19 mouse cellular contexts compared by ENCODE assay signal in the genomic region with DNA sequence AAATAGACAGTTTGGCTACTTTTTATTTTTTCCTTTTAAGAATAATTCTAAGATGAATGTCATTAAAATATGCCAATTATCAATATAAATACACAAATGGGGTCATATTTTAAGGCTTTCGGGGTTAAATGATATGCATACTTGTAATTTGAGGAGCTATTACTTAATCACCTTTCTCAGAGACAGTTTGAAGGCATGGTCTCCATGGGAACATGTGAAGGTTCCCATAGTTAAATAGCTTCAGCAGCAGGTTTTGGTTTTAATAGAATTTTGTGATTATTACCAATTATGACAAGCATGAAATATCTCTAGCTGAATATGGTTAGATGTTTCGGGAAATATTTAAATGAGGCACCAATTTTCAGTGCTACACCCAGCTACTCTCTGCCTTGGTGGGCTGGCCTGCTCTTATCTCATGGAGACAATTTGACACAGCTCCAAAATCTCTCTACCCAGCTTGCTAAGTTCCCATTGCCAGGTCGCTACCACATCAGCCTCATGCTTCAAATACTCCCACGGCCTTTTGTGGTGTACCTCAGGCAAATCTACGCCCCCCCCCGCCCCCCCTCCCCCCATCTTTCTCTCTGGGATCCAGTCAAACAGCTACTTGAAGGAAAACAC.
DNase-seq lines count a peak whose midpoint lies in the region; ATAC-seq and TF ChIP-seq lines count a peak whose summit lies in the region.
"Had no signal": no experiment of that assay in that cellular context is flagged by ENCODE, and none has a peak within 500 bp of the region (broad histone marks: within the 10 kb centered on the region; RNA-seq: fewer than 3 reads in every experiment).

No protein-coding gene starts in this region.

- no peak for DNase-seq in hindbrain, postnatal 0 days (ENCODE audit: low spot score)
- no peak for DNase-seq in midbrain, embryonic 11.5 days (ENCODE audit: low spot score, missing footprints)
- no peak for DNase-seq in urinary bladder, postnatal 36 days (ENCODE audit: low spot score in 2 of 2)
- DNase-seq: cerebellum, adult 9-11 months; gastrocnemius, postnatal 10 days; heart, postnatal 36 days; kidney, adult 9 months; kidney, postnatal 25 days; lung, adult 18-20 months; lung, postnatal 36 days; right cerebral cortex, adult 18-20 months; thymus, postnatal 14 days had no signal

- no peak overlapping the region for H3K4me3 ChIP-seq in forebrain, embryonic 13.5 days
- no peak overlapping the region for H3K4me3 ChIP-seq in forebrain, embryonic 16.5 days (replicated peaks; ENCODE audit: low read length)
- no peak overlapping the region for H3K4me3 ChIP-seq in hindbrain, embryonic 16.5 days (ENCODE audit: low read length)
- no peak overlapping the region for H3K4me3 ChIP-seq in hindbrain, postnatal 0 days (ENCODE audit: low read length)
- no peak overlapping the region for H3K4me3 ChIP-seq in midbrain, embryonic 16.5 days (ENCODE audit: low read depth, low read length)
- H3K4me3 ChIP-seq in midbrain, embryonic 11.5 days (ENCODE audit: low read depth, low read length), result no peak overlapping the region
- H3K4me3 ChIP-seq: intestine, embryonic 15.5 days had no signal

- no peaks in the 10 kb centered on the region for H3K9me3 ChIP-seq in forebrain, embryonic 13.5 days (replicated peaks)
- H3K9me3 ChIP-seq in forebrain, embryonic 16.5 days (ENCODE audit: control insufficient read depth, low read length), result no peaks in the 10 kb centered on the region
- H3K9me3 ChIP-seq in hindbrain, embryonic 16.5 days (ENCODE audit: control insufficient read depth, low read length), result no peaks in the 10 kb centered on the region
- no peaks in the 10 kb centered on the region for H3K9me3 ChIP-seq in hindbrain, postnatal 0 days (ENCODE audit: low read length)
- H3K9me3 ChIP-seq in midbrain, embryonic 16.5 days (replicated peaks; ENCODE audit: control insufficient read depth, low read length, poor library complexity, severe bottlenecking), result no peaks in the 10 kb centered on the region
- H3K9me3 ChIP-seq in midbrain, embryonic 11.5 days (ENCODE audit: control insufficient read depth, low read length), result no peaks in the 10 kb centered on the region
- H3K9me3 ChIP-seq: G1E; intestine, embryonic 15.5 days had no signal

- H3K4me1 ChIP-seq in forebrain, embryonic 13.5 days, result no peaks in the 10 kb centered on the region
- no peaks in the 10 kb centered on the region for H3K4me1 ChIP-seq in forebrain, embryonic 16.5 days (replicated peaks; ENCODE audit: control insufficient read depth, insufficient read depth, low read length)
- H3K4me1 ChIP-seq in hindbrain, embryonic 16.5 days (ENCODE audit: control insufficient read depth, insufficient read depth, low read depth, low read length), result no peaks in the 10 kb centered on the region
- H3K4me1 ChIP-seq in hindbrain, postnatal 0 days (ENCODE audit: insufficient read depth, low read length), result no peaks in the 10 kb centered on the region
- H3K4me1 ChIP-seq in midbrain, embryonic 16.5 days (ENCODE audit: control insufficient read depth, insufficient read depth, low read length), result no peaks in the 10 kb centered on the region
- H3K4me1 ChIP-seq in midbrain, embryonic 11.5 days (ENCODE audit: control insufficient read depth, insufficient read depth, low read length), result no peaks in the 10 kb centered on the region
- H3K4me1 ChIP-seq: intestine, embryonic 15.5 days had no signal

- no peaks in the 10 kb centered on the region for H3K36me3 ChIP-seq in forebrain, embryonic 13.5 days (ENCODE audit: poor library complexity, severe bottlenecking)
- H3K36me3 ChIP-seq in forebrain, embryonic 16.5 days (ENCODE audit: control insufficient read depth, insufficient read depth), result no peaks in the 10 kb centered on the region
- no peaks in the 10 kb centered on the region for H3K36me3 ChIP-seq in hindbrain, embryonic 16.5 days (ENCODE audit: control insufficient read depth, insufficient read depth, low read length)
- H3K36me3 ChIP-seq in hindbrain, postnatal 0 days (ENCODE audit: insufficient read depth, low read length), result no peaks in the 10 kb centered on the region
- H3K36me3 ChIP-seq in midbrain, embryonic 16.5 days (ENCODE audit: control insufficient read depth, insufficient read depth, low read length), result no peaks in the 10 kb centered on the region
- no peaks in the 10 kb centered on the region for H3K36me3 ChIP-seq in midbrain, embryonic 11.5 days (ENCODE audit: control insufficient read depth, insufficient read depth, low read length)
- H3K36me3 ChIP-seq: G1E; intestine, embryonic 15.5 days had no signal

- ATAC-seq in forebrain, embryonic 13.5 days, result peak; percentile 45; the same call in 1 of the 2 replicates
- no peak for ATAC-seq in forebrain, embryonic 16.5 days
- no peak for ATAC-seq in hindbrain, embryonic 16.5 days
- no peak for ATAC-seq in hindbrain, postnatal 0 days
- ATAC-seq in midbrain, embryonic 16.5 days, result peak; percentile 64; the same call in 1 of the 2 replicates
- ATAC-seq in midbrain, embryonic 11.5 days (ENCODE audit: low FRiP score), result no peak
- ATAC-seq: intestine, embryonic 15.5 days had no signal

- H3K9ac ChIP-seq in forebrain, embryonic 13.5 days, result no peak overlapping the region
- no peak overlapping the region for H3K9ac ChIP-seq in forebrain, embryonic 16.5 days (replicated peaks; ENCODE audit: low read depth, low read length)
- H3K9ac ChIP-seq in hindbrain, embryonic 16.5 days (ENCODE audit: low read depth, low read length), result no peak overlapping the region
- H3K9ac ChIP-seq in hindbrain, postnatal 0 days (replicated peaks; ENCODE audit: low read length), result no peak overlapping the region
- H3K9ac ChIP-seq in midbrain, embryonic 16.5 days (ENCODE audit: low read depth, low read length), result no peak overlapping the region
- no peak overlapping the region for H3K9ac ChIP-seq in midbrain, embryonic 11.5 days (ENCODE audit: low read length)
- H3K9ac ChIP-seq: intestine, embryonic 15.5 days had no signal

- no peak overlapping the region for H3K27ac ChIP-seq in forebrain, embryonic 13.5 days
- no peak overlapping the region for H3K27ac ChIP-seq in forebrain, embryonic 16.5 days (ENCODE audit: low read length)
- no peak overlapping the region for H3K27ac ChIP-seq in hindbrain, embryonic 16.5 days (ENCODE audit: low read depth, low read length)
- H3K27ac ChIP-seq in hindbrain, postnatal 0 days, result no peak overlapping the region
- H3K27ac ChIP-seq in midbrain, embryonic 16.5 days (ENCODE audit: low read length), result no peak overlapping the region
- no peak overlapping the region for H3K27ac ChIP-seq in midbrain, embryonic 11.5 days (ENCODE audit: low read depth, low read length)
- H3K27ac ChIP-seq: intestine, embryonic 15.5 days; stomach, postnatal 0 days had no signal

- H3K4me2 ChIP-seq in forebrain, embryonic 13.5 days, result no peak overlapping the region
- no peak overlapping the region for H3K4me2 ChIP-seq in forebrain, embryonic 16.5 days (ENCODE audit: low read length)
- peak overlapping the region; percentile 18 for H3K4me2 ChIP-seq in hindbrain, embryonic 16.5 days (ENCODE audit: low read length)
- H3K4me2 ChIP-seq in hindbrain, postnatal 0 days (ENCODE audit: low read depth, low read length), result no peak overlapping the region; the same call in 1 of the 2 replicates
- H3K4me2 ChIP-seq in midbrain, embryonic 16.5 days (ENCODE audit: low read length), result no peak overlapping the region
- no peak overlapping the region for H3K4me2 ChIP-seq in midbrain, embryonic 11.5 days
- H3K4me2 ChIP-seq: intestine, embryonic 15.5 days had no signal

- TF ChIP-seq CTCF in hindbrain, postnatal 0 days (IDR thresholded peaks at IDR 0.05; ENCODE audit: low read depth), result no peak

- no peaks in the 10 kb centered on the region for H3K27me3 ChIP-seq in forebrain, embryonic 13.5 days
- no peaks in the 10 kb centered on the region for H3K27me3 ChIP-seq in forebrain, embryonic 16.5 days (replicated peaks; ENCODE audit: control insufficient read depth, insufficient read depth, low read length)
- H3K27me3 ChIP-seq in hindbrain, embryonic 16.5 days (replicated peaks; ENCODE audit: control insufficient read depth, insufficient read depth, low read length), result no peaks in the 10 kb centered on the region
- no peaks in the 10 kb centered on the region for H3K27me3 ChIP-seq in hindbrain, postnatal 0 days (ENCODE audit: insufficient read depth, low read length)
- H3K27me3 ChIP-seq in midbrain, embryonic 16.5 days (ENCODE audit: control insufficient read depth, insufficient read depth, low read depth, low read length), result no peaks in the 10 kb centered on the region
- H3K27me3 ChIP-seq in midbrain, embryonic 11.5 days (ENCODE audit: control insufficient read depth, insufficient read depth, low read length), result no peaks in the 10 kb centered on the region
- H3K27me3 ChIP-seq: intestine, embryonic 15.5 days had no signal

- whole genome bisulfite sequencing in forebrain, embryonic 13.5 days, result 59% methylated on average over 5 of the region's 6 CpGs
- 45% methylated on average over 6 of the region's 6 CpGs for WGBS in forebrain, embryonic 16.5 days
- 44% methylated on average over 6 of the region's 6 CpGs for WGBS in hindbrain, embryonic 16.5 days
- 38% methylated on average over 6 of the region's 6 CpGs for WGBS in hindbrain, postnatal 0 days
- 36% methylated on average over 6 of the region's 6 CpGs for WGBS in midbrain, embryonic 16.5 days
- 52% methylated on average over 6 of the region's 6 CpGs for WGBS in midbrain, embryonic 11.5 days

Comparison
In these comparisons a context has a peak if more than half of its experiments do, and no peak if none do; other contexts are left out.
1. ATAC-seq: peak in forebrain, embryonic 13.5 days (single experiment) and midbrain, embryonic 16.5 days (single experiment); none in forebrain, embryonic 16.5 days (single experiment), hindbrain, embryonic 16.5 days (single experiment), hindbrain, postnatal 0 days (single experiment) and midbrain, embryonic 11.5 days (single experiment).